Mouse (Mus musculus): ENCODE measurements around the gene Fgfbp1.

The Fgfbp1 gene

GRCm38 (mm10) chr5:43981620-43982019 lies at the start of gene Fgfbp1:
Gene Fgfbp1 (minus strand): TSS chr5:43981779.
- DNase-seq (ENCODE audit: low spot score) = no peak

DNA sequence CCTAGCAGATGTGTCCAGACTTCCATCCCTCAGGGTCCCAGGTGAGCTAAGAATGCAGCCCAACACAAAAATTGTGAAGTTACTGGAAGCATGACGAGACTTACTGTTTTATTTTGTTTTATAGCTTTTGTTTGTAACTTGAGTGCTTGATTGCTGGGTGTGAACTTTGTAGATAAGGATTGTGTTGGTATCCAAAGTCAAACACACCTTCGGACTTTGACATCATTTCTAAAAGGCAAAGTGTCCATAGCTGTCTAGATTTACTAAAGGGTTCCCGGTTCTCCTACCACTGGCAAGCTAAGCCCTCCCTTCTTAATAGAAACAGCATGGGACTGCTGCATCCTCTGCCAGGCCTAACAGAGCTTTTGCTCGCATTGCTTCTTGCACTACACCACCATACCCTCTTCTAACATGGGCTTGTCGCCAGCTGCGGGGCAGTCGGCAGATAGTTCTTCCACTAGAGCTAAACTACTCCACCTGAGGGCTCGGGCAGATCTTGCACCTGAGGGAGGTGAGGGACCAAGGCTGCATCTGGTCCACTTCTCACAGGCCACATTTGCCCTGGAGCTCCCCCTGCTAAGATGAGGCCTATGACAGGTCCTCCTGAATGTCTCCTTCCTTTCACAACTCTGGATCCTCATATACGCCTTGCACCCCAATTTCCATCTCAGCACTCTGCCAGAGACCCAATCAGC lies 16.9 kb upstream of the Fgfbp1 start:
- no peak for DNase-seq (ENCODE audit: low spot score)

- no peak for DNase-seq (ENCODE audit: low spot score)
These were observed 16.0 kb upstream of the Fgfbp1 start for GRCm38 (mm10) chr5:43997626-43998025.

DNA sequence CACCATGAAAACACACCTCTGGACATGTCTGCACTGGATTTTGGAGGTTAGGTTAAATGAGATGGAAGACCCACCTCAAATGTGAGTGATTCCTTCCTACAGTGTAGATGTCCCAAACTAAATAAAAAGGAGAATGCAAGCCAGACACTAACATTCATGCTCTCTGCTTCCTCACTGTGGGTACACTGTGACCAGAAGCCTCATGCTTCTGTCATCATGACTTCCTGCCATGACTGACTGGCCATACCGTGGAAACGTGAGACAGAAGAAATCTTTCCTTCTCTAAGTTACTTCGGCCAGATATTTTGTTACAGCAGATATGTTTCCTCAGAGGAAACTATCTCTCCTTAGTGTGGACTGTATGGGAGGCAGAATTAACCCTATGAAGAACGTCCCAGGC lies 14.6 kb upstream of the Fgfbp1 start:
- no peak for DNase-seq (ENCODE audit: low spot score)

DNA sequence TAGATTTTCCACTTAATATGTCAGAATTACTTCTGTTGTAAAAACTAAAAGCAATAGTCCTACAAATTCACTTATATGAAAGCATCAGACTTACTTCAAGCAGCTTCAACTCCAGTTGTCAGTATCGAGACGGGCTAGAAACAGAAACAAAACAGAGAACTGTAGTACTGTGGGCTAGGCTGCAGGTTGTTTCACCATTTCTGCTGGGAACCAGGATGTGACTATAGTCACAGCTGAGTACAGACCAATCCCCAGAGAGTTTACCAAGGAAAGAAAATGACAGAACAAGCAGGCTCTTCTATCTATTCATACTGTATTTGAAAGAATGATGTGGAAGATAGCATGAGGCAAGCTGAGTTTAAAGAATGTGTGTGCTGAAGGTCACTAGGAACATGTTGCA lies 13.4 kb upstream of the Fgfbp1 start:
- no peak for DNase-seq (ENCODE audit: low spot score)

- DNase-seq (ENCODE audit: low spot score) = peak; percentile 51
These were observed 8.7 kb upstream of the Fgfbp1 start for GRCm38 (mm10) chr5:43990316-43990715.

DNA sequence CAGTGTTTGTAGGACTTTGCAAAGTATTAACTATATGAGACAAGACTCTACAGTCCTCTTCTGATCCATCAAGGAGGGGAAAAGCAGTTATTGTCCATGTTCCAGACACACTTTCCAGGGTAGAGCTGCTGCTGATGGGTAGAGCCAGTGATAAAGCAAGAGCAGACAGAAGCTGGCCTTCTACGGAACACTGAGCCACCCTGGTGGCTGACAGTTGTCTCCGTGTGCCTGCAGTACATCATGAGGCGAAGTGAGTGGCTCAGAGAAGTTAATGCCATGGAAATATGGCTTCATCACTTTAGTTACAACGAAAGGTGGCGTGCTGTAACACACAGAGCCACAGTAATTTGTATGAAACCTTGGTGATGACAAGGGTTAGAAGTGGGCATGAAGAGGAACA lies 7.4 kb upstream of the Fgfbp1 start:
- no peak for DNase-seq (ENCODE audit: low spot score)

DNA sequence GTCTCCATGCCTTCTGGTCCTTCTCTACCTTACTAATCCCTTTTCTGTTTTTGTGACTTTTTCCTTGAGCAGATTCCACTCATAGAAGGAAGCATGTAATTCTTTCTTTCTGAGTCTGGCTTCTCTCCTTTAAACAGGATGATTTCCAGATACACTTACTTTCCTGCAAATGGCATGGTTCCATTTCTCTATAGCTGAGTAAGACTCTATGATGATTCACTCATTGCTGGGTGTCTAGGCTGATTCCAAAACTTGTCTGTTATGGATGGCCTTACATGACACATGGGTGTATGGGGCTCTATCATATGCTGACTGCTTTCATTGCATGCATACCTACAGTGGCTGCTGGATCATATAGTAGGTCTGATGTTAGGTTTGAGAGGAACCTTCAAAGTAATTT lies 4.6 kb upstream of the Fgfbp1 start:
- DNase-seq (ENCODE audit: low spot score) = no peak

GRCm38 (mm10) chr5:43982896-43983295 lies 1.3 kb upstream of the Fgfbp1 start:
- no peak for DNase-seq (ENCODE audit: low spot score)

DNA sequence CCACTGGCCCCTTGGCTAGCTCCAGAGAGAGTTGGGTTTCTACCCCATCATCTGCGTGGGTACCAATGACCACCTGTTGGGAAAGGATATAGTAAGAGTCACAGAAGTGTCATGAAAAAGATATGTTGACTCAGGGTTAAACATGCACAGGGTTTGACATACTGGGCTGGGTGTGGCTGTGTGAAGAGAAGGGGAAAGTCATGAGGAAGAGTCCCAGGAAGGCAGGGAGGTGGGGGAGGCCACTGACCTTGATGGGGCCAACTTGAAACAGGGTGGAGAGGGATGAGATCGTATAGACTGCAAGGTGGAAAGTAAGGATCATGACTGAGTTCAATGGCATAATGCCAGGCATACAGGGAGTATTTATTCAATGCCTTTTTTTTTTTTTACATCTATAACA lies 1.2 kb downstream of the Fgfbp1 start:
- no peak for DNase-seq (ENCODE audit: low spot score)

GRCm38 (mm10) chr5:43976821-43977561 lies 4.6 kb downstream of the Fgfbp1 start:
- no peak for DNase-seq (ENCODE audit: low spot score)

DNA sequence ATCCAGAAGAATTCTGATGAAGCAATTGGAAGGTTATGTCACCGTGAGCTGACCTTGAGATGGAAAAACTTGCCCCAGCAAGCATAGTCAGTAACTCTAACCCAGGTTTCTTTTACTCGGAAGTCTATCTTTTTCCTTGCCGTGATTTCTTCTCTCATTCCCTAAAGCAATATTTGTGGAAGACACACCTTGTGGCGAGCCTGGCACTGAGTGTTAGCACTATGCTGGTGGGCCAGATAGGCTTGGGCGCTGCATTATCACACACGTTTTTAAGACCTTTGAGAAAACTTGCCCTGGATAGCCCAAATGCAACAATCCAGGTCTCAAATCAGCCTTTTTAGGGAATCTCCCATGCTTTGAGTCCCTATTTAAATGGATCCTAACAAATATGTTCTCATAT lies 7.4 kb downstream of the Fgfbp1 start:
- no peak for DNase-seq (ENCODE audit: low spot score)

DNA sequence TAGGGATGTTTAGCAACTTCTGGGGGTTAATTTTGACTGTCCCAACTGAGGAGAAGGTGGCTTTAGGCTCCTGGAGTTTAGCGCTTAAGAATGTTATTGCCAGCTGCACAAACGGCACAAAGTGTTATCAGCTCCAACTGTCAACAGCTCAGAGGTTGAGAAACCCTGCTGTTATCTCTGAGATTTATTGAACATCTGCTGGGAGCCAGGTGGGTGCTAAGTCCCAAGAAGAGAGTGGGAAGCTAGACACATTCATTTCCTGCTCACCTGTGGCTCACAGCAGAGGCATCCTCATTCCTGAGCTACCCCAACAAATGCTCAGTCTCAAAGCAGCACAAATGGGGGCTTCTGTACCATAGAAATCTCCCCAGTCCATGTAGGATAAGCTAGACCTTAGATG lies 10.4 kb downstream of the Fgfbp1 start:
- no peak for DNase-seq (ENCODE audit: low spot score)

GRCm38 (mm10) chr5:43970532-43970931 lies 11.0 kb downstream of the Fgfbp1 start:
- no peak for DNase-seq (ENCODE audit: low spot score)

- no peak for DNase-seq (ENCODE audit: low spot score)
These were observed 12.9 kb downstream of the Fgfbp1 start for GRCm38 (mm10) chr5:43968634-43969033.

- DNase-seq (ENCODE audit: low spot score) = no peak
These were observed 20.5 kb downstream of the Fgfbp1 start for GRCm38 (mm10) chr5:43961056-43961455.

DNA sequence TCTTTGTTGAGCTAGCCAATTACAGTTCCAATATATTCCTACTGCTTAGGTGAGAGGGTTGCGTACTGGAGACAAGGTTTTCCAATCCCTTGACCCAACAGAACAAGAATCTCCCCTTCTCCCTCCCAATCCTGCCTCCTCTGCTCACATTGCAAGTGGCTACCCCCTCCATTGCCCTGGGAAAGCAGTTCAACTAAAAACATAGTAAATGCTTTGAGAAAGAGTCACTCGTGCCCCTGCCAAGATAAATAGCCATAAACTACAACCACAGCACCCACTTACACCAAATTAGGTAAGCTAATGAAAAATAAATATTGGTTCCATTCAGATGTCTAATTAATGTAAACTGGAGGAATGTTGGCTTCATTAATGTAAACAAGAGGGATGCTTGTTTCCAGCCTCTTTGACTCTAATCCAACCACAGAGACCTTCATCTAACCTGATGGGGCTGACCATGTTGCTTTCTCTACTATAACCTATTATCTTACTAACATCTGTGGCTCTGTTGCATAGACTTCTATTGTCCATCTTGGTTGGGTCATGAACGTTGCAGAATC lies 21.6 kb downstream of the Fgfbp1 start:
- DNase-seq (ENCODE audit: low spot score) = no peak

GRCm38 (mm10) chr5:43953241-43953640 lies 28.3 kb downstream of the Fgfbp1 start:
- DNase-seq (ENCODE audit: low spot score) = no peak

DNA sequence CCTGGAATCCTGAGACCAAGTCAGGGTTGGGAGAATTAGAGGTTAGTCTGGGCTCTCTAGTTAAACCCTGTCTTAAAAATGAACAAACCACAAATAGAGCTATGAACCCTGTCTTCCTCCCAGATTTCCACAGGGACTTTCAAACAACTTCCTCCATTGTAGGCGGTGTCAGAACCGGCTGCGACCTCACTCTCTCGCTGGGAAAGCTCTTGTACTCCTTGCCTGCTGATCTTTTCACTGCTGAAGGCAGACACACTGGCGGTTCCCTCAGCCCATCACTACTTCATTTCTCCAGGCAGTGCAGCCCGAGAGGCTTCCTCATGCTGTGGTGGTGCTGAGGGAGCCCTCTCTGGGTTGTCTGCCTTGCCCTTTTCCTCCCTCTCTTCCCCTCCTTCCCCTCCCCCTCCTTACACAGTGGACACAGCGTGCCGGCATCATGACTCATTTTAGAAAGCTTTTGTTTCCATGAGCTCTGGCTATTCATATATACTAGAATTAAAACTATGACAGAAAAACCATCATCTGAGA lies 32.8 kb downstream of the Fgfbp1 start:
- DNase-seq (ENCODE audit: low spot score) = no peak

- peak; percentile 33 for DNase-seq (ENCODE audit: low spot score)
These were observed 33.4 kb downstream of the Fgfbp1 start for GRCm38 (mm10) chr5:43948111-43948743.

DNA sequence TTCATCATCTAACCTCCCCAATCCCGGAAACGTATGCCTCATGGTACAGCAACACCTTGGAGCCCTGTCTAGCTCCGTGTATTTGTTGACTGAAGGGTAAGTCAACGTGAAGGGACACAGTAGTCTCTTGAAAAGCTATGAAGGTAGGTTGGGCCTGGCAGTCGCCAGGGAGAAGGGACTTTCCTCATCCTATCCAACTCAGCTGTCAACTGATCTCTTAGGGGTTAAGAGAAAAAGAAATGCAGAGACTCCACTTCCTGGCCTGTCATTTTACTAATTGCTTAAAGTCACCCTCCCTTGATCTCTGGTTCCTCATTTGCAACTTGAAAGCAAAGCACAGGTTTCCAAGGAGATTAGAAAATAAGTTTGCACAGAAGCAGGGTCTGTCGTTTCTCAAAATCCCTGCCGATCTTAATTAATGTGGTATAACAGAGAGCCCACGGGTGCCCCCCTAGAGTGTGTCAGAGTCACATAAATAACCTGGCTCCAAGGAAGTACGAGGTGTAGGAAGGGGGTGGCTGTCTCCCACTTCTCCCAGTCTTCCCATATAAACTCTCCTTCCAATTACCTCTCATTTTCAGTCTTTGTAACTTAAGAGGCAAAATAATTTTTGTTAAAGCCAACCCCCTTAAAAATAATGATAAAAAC lies 34.1 kb downstream of the Fgfbp1 start:
- DNase-seq (ENCODE audit: low spot score) = no peak

DNA sequence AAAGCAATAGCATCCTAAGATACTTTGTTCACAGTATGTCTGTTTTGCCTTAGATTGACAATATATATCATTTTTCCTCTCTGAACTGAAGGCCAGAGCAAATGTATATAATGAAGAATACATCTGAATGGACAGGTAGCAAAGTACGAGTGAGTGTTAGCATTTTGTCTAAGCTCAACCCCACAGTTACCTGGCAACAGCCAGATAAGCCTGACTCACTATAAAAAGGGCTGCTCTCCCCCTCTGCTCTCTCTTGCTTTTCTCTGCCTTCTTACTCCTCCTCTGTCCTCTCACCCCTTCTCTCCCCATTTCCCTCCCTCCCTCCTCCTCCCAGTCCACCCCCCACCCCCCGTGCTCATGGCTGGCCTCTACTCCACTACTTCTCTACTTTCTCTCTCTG lies 48.3 kb downstream of the Fgfbp1 start:
- DNase-seq (ENCODE audit: low spot score) = no peak

Measured in ovary, postnatal 14 days (tissue).